Mouse (Mus musculus) adrenal gland, postnatal 0 days (tissue): ENCODE data around the gene Noxred1. TPM values are rescaled to one million over a fixed set of nuclear protein-coding genes. Genes with fewer than 3 reads are reported as not detected.

Experiments
- microRNA-seq: library from miRNA; unstranded; fragments of <30 nt; microRNA quantifications from one replicate; pipeline ENCODE4, GENCODE M21; 2016; ENCODE audit warnings: borderline replicate concordance; ENCODE audit not compliant: insufficient number of aligned reads
- polyA plus RNA-seq: library from polyadenylated mRNA; unstranded; fragments of >200 nt; fragmentation: Nextera tagmentation; extraction: Ambion mirVana; gene quantifications from 2 replicates; pipeline ENCODE4 v1.2.1, GENCODE M21; 2015

Noxred1 gene
- 0.21 TPM in 1 of 2 replicates, not detected in the other for polyA plus RNA-seq

GRCm38 (mm10) chr12:87238632-87239031, at the start of gene Noxred1:
Gene Noxred1, minus strand, starts transcription at chr12:87238732.

DNA sequence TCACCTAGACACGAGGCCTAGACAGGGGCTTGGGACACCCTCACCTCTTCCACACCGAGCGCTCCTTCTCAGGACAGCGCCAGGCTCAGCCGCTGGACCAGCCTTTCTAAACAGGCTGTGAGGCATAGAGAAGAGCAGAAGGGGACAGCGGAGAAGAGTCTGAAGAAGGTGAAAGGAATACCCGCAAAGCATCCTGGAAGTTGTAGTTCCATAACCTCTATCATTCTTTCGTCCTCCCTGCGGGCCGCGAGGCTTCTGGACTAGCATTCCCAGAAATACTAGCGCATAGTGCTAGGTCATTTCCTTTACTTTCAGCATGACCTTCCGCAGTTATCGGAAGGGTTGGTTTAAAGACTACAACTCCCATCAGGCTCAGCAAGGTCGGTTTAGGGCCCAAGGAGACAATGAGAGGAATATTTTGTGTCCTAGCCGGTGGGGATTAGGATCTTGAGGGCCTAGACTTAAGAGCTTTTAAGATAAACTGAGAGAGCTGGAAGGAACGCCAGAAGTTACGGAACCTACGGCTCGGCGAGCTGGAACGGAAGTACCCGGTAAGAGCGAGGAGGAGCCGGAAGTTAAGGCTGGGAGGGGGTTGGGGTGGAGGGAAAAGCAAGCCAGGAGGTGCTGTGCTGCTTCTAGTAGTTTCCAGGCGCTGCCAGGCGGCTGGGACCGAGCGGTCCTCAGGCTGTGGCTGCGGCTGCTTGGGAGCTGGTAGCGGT, 27.7 kb upstream of the Noxred1 start, which contains the start of the genes Vipas39 and Ahsa1:
TSS of gene Vipas39 (minus strand) at position 149 of the 719 bp plus-strand sequence.
TSS of gene Ahsa1 (plus strand) at position 372 of the 719 bp plus-strand sequence.

DNA sequence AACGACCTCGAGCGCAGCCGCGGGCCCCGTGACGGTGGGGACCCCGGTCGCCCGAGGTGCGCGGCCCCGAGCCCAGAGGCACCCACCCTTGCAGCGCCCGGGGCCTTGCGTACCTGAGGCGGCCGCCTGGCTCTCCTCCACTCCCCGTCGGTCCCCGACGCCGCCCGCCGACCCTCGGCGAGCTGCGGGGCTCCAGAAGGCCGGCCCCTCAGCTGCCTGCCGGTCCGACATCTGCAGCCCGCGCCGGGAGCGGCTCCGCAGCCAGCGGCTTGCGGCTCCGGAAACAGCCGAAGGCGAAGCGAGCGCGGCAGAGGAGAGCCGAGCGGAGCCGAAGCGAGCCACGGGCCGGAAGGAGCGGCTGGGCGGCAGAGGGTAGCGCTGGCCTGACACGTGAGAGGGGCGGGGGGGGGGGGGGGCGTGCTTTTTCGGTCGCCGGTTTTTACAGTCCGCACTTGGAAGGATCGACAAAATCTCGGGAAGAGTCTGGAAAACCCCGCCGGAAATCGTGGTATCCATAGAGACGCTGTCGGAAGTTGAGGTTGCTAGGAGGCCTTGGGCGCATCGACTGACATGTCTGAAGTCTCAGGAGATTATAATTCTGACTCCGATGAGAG, 38.5 kb downstream of the Noxred1 start, which contains the start of gene Tmed8:
TSS of gene Tmed8 (minus strand) at position 482 of the 614 bp plus-strand sequence.

GRCm38 (mm10) chr12:87199206-87199972, 39.1 kb downstream of the Noxred1 start, which contains the start of gene Samd15:
Gene Samd15, plus strand, starts transcription at chr12:87199723.

Small RNA genes lying within 50 kb of the gene (microRNA-seq; reads per million reads assigned to microRNA genes)
- gene Gm47293: not detected

Other genes starting within 250 kb of the Noxred1 start
- gene Zdhhc22, start 248.3 kb downstream of the Noxred1 start, polyA plus RNA-seq: 0.36 and 1.3 TPM in 2 replicates
- 0.22 and 1.1 TPM in 2 replicates for gene Tmem63c, start 217.4 kb downstream of the Noxred1 start, polyA plus RNA-seq
- 0.69 and 2.6 TPM in 2 replicates for gene Ngb, start 136.2 kb downstream of the Noxred1 start, polyA plus RNA-seq
- gene Gstz1, start 91.6 kb downstream of the Noxred1 start, polyA plus RNA-seq: 45.8 and 50.3 TPM in 2 replicates
- 7.8 and 8.8 TPM in 2 replicates for gene Pomt2, start 90.8 kb downstream of the Noxred1 start, polyA plus RNA-seq
- 8.1 and 10.1 TPM in 2 replicates for gene Samd15, start 39.0 kb downstream of the Noxred1 start, polyA plus RNA-seq
- 1.7 and 2.3 TPM in 2 replicates for gene Tmed8, start 38.3 kb downstream of the Noxred1 start, polyA plus RNA-seq
- 25.7 and 28.9 TPM in 2 replicates for gene Vipas39, start 27.5 kb upstream of the Noxred1 start, polyA plus RNA-seq
- gene Ahsa1, start 27.7 kb upstream of the Noxred1 start, polyA plus RNA-seq: 103 and 140 TPM in 2 replicates
- gene Ism2, start 61.0 kb upstream of the Noxred1 start, polyA plus RNA-seq: 0.65 and 0.66 TPM in 2 replicates
- gene Sptlc2, start 149.6 kb upstream of the Noxred1 start, polyA plus RNA-seq: 122 and 210 TPM in 2 replicates
- gene Slirp, start 205.2 kb upstream of the Noxred1 start, polyA plus RNA-seq: 540 and 1,068 TPM in 2 replicates
- 15.7 and 29.8 TPM in 2 replicates for gene Alkbh1, start 205.3 kb upstream of the Noxred1 start, polyA plus RNA-seq
- 83.3 and 108 TPM in 2 replicates for gene Snw1, start 233.5 kb upstream of the Noxred1 start, polyA plus RNA-seq